Mouse (Mus musculus) intestine, postnatal 0 days (tissue): ENCODE results near the gene Caml. TPM values are rescaled to one million over a fixed set of nuclear protein-coding genes. Genes with fewer than 3 reads are reported as not detected.
A peak's percentile ranks its signal among the peaks of the same experiment; 100 is the strongest.
"Not testable (repeated sequence)": the region's sequence is repeated elsewhere in the genome, so short reads cannot be mapped to it uniquely, and the experiment has no call there.

Experiments
- ATAC-seq: fragments of 200-750 bp; cut with Nextera tagmentation; 2 replicates; pipeline ENCODE4 v1.8.0; 2017; ENCODE audit warnings: mild to moderate bottlenecking, moderate TSS enrichment, moderate library complexity
- H3K27ac ChIP-seq: fragments of 300-500 bp; sonication (generic); 2 replicates; pipeline ENCODE4 v1.5.1; 2014; ENCODE audit warnings: mild to moderate bottlenecking, low read depth, low read length, moderate library complexity
- H3K27me3 ChIP-seq: fragments of 300-500 bp; sonication (generic); replicated peaks from 2 replicates; pipeline ENCODE4 v1.6.1; 2014; ENCODE audit warnings: low read length, mixed read lengths; ENCODE audit not compliant: control insufficient read depth, insufficient read depth
- H3K36me3 ChIP-seq: fragments of 300-500 bp; sonication (generic); 2 replicates; pipeline ENCODE4 v1.6.1; 2014; ENCODE audit warnings: mild to moderate bottlenecking, moderate library complexity; ENCODE audit not compliant: control insufficient read depth, insufficient read depth
- H3K4me1 ChIP-seq: fragments of 300-500 bp; sonication (generic); replicated peaks from 2 replicates; pipeline ENCODE4 v1.6.1; 2014; ENCODE audit warnings: antibody characterized with exemption, low read length, mixed read lengths; ENCODE audit not compliant: control insufficient read depth, insufficient read depth
- H3K4me2 ChIP-seq: fragments of 300-500 bp; sonication (generic); replicated peaks from 2 replicates; pipeline ENCODE4 v1.6.1; 2014; ENCODE audit warnings: low read depth, mild to moderate bottlenecking, moderate library complexity
- H3K4me3 ChIP-seq: fragments of 300-500 bp; sonication (generic); 2 replicates; pipeline ENCODE4 v1.5.1; 2014; ENCODE audit warnings: low read depth, low read length
- H3K9ac ChIP-seq: fragments of 300-500 bp; sonication (generic); 2 replicates; pipeline ENCODE4 v1.6.1; 2014; ENCODE audit warnings: mild to moderate bottlenecking, low read depth, low read length
- H3K9me3 ChIP-seq: fragments of 300-500 bp; sonication (generic); 2 replicates; pipeline ENCODE4 v1.6.1; 2016; ENCODE audit warnings: mixed run types; ENCODE audit not compliant: control insufficient read depth
- CTCF ChIP-seq: sonication (generic); IDR thresholded peaks from 2 replicates; pipeline ENCODE4 v1.5.1; 2016; ENCODE audit warnings: low read depth, mild to moderate bottlenecking, control low read depth, antibody characterized with exemption, moderate library complexity
- WGBS: fragments of 180-500 bp; shearing (Covaris S2); extraction: QIAGEN DNeasy Blood & Tissue Kit; methylation state at CpG from one replicate; pipeline ENCODE4 v1.1.7; 2014; 5-methylcytosine and 5-hydroxymethylcytosine counted together
- polyA plus RNA-seq: library from polyadenylated mRNA; unstranded; fragments of >200 nt; fragmentation: Nextera tagmentation; extraction: Ambion mirVana; gene quantifications from 2 replicates; pipeline ENCODE4 v1.2.1, GENCODE M21; 2015

Caml gene
- polyA plus RNA-seq, 1 experiment from 2014 or later = 24.8 TPM

GRCm38 (mm10) chr13:55611996-55612395 is 10.8 kb upstream of the Caml start:
- no peak for ATAC-seq
- no peak for TF ChIP-seq CTCF
- WGBS = 90% methylated on average over 7 of the region's 7 CpGs
- Histone ChIP-seq H3K9ac (no peak overlapping the region), H3K9me3 (no peaks in the 10 kb centered on the region), H3K36me3 (peaks cover 35% of the 10 kb centered on the region), H3K27ac (no peak overlapping the region), H3K27me3 (no peaks in the 10 kb centered on the region), H3K4me2 (no peak overlapping the region), H3K4me1 (no peaks in the 10 kb centered on the region), H3K4me3 (no peak overlapping the region)

- no peak overlapping the region for H3K9ac ChIP-seq
- H3K4me1 ChIP-seq = no peaks in the 10 kb centered on the region
- TF ChIP-seq CTCF = no peak
- 35% methylated on average over 5 of the region's 5 CpGs for WGBS
- peak; percentile 25; the same call in 1 of the 2 replicates for ATAC-seq
- H3K36me3 ChIP-seq = peaks cover 22% of the 10 kb centered on the region
- H3K4me3 ChIP-seq = no peak overlapping the region
- H3K27me3 ChIP-seq = no peaks in the 10 kb centered on the region
- no peak overlapping the region for H3K4me2 ChIP-seq
- no peaks in the 10 kb centered on the region for H3K9me3 ChIP-seq
- no peak overlapping the region for H3K27ac ChIP-seq
Measured at GRCm38 (mm10) chr13:55613471-55613870, 9.3 kb upstream of the Caml start.

GRCm38 (mm10) chr13:55619328-55619727 is 3.5 kb upstream of the Caml start:
- H3K9ac ChIP-seq = no peak overlapping the region
- 76% methylated on average over 4 of the region's 4 CpGs for WGBS
- H3K36me3 ChIP-seq = no peaks in the 10 kb centered on the region
- H3K9me3 ChIP-seq = no peaks in the 10 kb centered on the region
- H3K27ac ChIP-seq = no peak overlapping the region
- no peak overlapping the region for H3K4me2 ChIP-seq
- no peaks in the 10 kb centered on the region for H3K4me1 ChIP-seq
- ATAC-seq = no peak
- no peak overlapping the region for H3K4me3 ChIP-seq
- H3K27me3 ChIP-seq = no peaks in the 10 kb centered on the region
- no peak for TF ChIP-seq CTCF

- 0 out of 2 replicates have a peak, but pooled peaks cover 5% of the 10 kb centered on the region for H3K36me3 ChIP-seq
- H3K27me3 ChIP-seq = no peaks in the 10 kb centered on the region
- H3K4me2 ChIP-seq = no peak overlapping the region
- ATAC-seq = no peak
- no peak for TF ChIP-seq CTCF
- no peak overlapping the region for H3K27ac ChIP-seq
- H3K9ac ChIP-seq = no peak overlapping the region
- no peaks in the 10 kb centered on the region for H3K9me3 ChIP-seq
- H3K4me1 ChIP-seq = no peaks in the 10 kb centered on the region
- no peak overlapping the region for H3K4me3 ChIP-seq
- WGBS = 83% methylated on average over 2 of the region's 2 CpGs
Measured at GRCm38 (mm10) chr13:55620275-55620674, 2.5 kb upstream of the Caml start.

GRCm38 (mm10) chr13:55622156-55622648 is 603 bp upstream of the Caml start:
- H3K4me1 ChIP-seq, H3K9me3 ChIP-seq, ATAC-seq, H3K27me3 ChIP-seq: not testable (repeated sequence)
- WGBS = 13% methylated on average over 20 of the region's 20 CpGs
- Histone ChIP-seq H3K9ac (peak overlapping the region; percentile 84), H3K27ac (peak overlapping the region; percentile 58; the same call in 1 of the 2 replicates), H3K36me3 (peaks cover 14% of the 10 kb centered on the region; the same call in 1 of the 2 replicates), H3K4me3 (peak overlapping the region; percentile 88), H3K4me2 (peak overlapping the region; percentile 80)

- H3K9me3 ChIP-seq = no peaks in the 10 kb centered on the region
- H3K36me3 ChIP-seq = peaks cover 37% of the 10 kb centered on the region
- peak within 1 kb of the TSS; percentile 86 for H3K9ac ChIP-seq
- peak; percentile 96 for TF ChIP-seq CTCF
- peak within 1 kb of the TSS; percentile 81 for H3K4me2 ChIP-seq
- no peak within 1 kb of the TSS for H3K27ac ChIP-seq
- no peaks in the 10 kb centered on the region for H3K27me3 ChIP-seq
- peak within 1 kb of the TSS; percentile 99 for H3K4me3 ChIP-seq
- 4% methylated on average over 30 of the region's 30 CpGs for WGBS
- peak; percentile 91 for ATAC-seq
- H3K4me1 ChIP-seq = no peaks in the 10 kb centered on the region
Measured at GRCm38 (mm10) chr13:55634639-55635127, 11.9 kb downstream of the Caml start, which contains the start of gene Ddx46. Gene Ddx46 (plus strand): TSS chr13:55635027.
